Mouse (Mus musculus): Measurements from ENCODE around the gene Lsamp. TPM values are rescaled to one million over a fixed set of nuclear protein-coding genes. Genes with fewer than 3 reads are reported as not detected.

Gene Lsamp
- polyA plus RNA-seq, 1 experiment from 2014 or later, result 1.5 TPM

DNA sequence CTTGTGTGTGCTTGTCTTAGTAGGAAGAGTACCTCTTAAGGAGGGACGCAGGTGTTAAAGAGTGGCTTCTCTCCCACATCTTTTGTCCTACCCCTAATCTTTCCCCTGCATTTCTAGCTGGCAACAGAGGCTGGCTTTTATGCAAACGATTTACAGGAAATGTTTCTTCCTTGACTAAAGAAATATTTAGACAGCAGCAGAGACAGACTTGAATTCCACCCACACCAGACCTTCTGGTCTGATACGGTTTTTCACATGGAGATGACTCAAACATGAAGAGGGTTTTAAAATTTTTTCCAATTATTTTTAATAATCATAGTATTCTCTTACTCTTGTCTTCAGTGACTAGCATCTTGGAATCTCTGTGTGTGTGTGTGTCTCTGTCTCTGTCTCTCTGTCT lies 1333.8 kb downstream of the Lsamp start:
- TF ChIP-seq CTCF (IDR thresholded peaks at IDR 0.05; ENCODE audit: low read depth), result no peak
- Histone ChIP-seq H3K9me3 (ENCODE audit: control insufficient read depth) (no peaks in the 10 kb centered on the region), H3K36me3 (ENCODE audit: control insufficient read depth, insufficient read depth) (no peaks in the 10 kb centered on the region), H3K4me2 (replicated peaks; ENCODE audit: low read depth) (no peak overlapping the region), H3K9ac (ENCODE audit: low read depth, low read length) (no peak overlapping the region), H3K27ac (ENCODE audit: low read depth, low read length) (no peak overlapping the region), H3K4me1 (replicated peaks; ENCODE audit: control insufficient read depth, insufficient read depth, low read length) (no peaks in the 10 kb centered on the region), H3K4me3 (ENCODE audit: low read depth, low read length) (no peak overlapping the region), H3K27me3 (replicated peaks; ENCODE audit: control insufficient read depth, insufficient read depth, low read length) (no peaks in the 10 kb centered on the region)
- 59% methylated on average over 3 of the region's 3 CpGs for WGBS
- ATAC-seq, result no peak

DNA sequence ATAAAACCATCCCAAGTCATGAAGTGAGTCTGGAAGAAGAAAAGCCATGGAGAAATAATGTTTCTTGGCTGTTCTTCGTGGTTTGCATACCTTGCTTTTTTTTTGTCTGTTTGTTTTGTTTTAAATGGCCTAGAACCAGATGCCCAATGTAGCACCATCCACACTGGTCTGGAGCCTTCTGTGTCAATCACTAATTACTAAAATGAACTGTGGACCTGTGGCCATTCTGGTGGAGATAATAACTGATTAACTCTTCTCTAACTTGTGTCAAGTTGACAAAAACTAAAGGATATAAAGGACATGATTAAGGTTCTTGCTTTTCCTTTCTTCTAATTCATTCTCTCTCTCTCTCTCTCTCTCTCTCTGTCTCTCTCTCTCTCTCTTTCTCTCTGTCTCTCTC lies 1359.3 kb downstream of the Lsamp start:
- 76% methylated on average over 1 of the region's 1 CpGs for WGBS
- Histone ChIP-seq H3K4me1 (replicated peaks; ENCODE audit: control insufficient read depth, insufficient read depth, low read length) (no peaks in the 10 kb centered on the region), H3K9me3 (ENCODE audit: control insufficient read depth) (no peaks in the 10 kb centered on the region), H3K36me3 (ENCODE audit: control insufficient read depth, insufficient read depth) (no peaks in the 10 kb centered on the region), H3K9ac (ENCODE audit: low read depth, low read length) (no peak overlapping the region), H3K4me2 (replicated peaks; ENCODE audit: low read depth) (no peak overlapping the region), H3K4me3 (ENCODE audit: low read depth, low read length) (no peak overlapping the region), H3K27ac (ENCODE audit: low read depth, low read length) (no peak overlapping the region), H3K27me3 (replicated peaks; ENCODE audit: control insufficient read depth, insufficient read depth, low read length) (no peaks in the 10 kb centered on the region)
- ATAC-seq, result no peak
- no peak for TF ChIP-seq CTCF (IDR thresholded peaks at IDR 0.05; ENCODE audit: low read depth)

DNA sequence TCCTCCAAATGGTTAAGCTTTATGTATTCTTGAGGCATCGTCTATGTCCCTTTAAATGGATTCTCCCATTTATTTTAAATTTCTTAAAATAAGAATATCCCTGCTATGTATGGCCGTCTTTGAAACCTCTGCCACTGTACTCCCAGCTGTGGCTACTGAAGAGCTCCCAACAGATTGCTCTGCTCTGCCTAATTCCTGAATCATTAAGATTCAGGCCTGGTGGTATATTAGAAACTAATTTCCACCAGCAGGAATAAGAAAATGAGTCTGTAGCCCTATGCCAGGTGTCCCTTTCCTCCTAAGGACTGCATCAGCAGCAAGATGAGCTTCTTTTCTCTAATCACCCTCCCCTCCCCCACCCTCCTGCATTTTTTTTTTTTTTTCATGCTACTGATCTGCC lies 1381.0 kb downstream of the Lsamp start:
- WGBS, result 85% methylated on average over 2 of the region's 2 CpGs
- no peak overlapping the region for H3K4me2 ChIP-seq (replicated peaks; ENCODE audit: low read depth)
- no peak for ATAC-seq
- H3K9me3 ChIP-seq (ENCODE audit: control insufficient read depth), result no peaks in the 10 kb centered on the region
- no peak overlapping the region for H3K9ac ChIP-seq (ENCODE audit: low read depth, low read length)
- H3K4me3 ChIP-seq (ENCODE audit: low read depth, low read length), result no peak overlapping the region
- no peak for TF ChIP-seq CTCF (IDR thresholded peaks at IDR 0.05; ENCODE audit: low read depth)
- H3K27me3 ChIP-seq (replicated peaks; ENCODE audit: control insufficient read depth, insufficient read depth, low read length), result no peaks in the 10 kb centered on the region
- H3K36me3 ChIP-seq (ENCODE audit: control insufficient read depth, insufficient read depth), result no peaks in the 10 kb centered on the region
- H3K4me1 ChIP-seq (replicated peaks; ENCODE audit: control insufficient read depth, insufficient read depth, low read length), result no peaks in the 10 kb centered on the region
- H3K27ac ChIP-seq (ENCODE audit: low read depth, low read length), result no peak overlapping the region

DNA sequence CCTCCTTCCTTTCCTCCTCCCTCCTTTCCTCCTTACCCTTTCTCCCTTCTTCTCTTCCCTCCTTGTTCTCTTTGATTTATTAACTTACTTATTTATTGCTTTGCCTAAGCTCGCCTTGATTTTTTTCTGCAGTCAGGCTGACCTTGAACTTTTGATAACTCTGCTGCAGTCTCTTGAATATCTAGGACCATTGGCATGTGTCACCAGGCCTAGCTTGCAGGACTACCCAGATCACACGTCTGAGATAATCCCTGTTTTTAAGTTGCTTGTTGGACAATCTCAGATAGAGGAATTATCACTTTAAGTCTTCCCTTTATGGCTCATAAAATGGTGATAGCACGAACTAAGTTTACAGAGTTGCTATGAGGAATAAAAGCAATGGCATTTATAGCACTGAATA lies 1399.5 kb downstream of the Lsamp start:
- H3K4me1 ChIP-seq (replicated peaks; ENCODE audit: control insufficient read depth, insufficient read depth, low read length), result no peaks in the 10 kb centered on the region
- no peak overlapping the region for H3K4me2 ChIP-seq (replicated peaks; ENCODE audit: low read depth)
- H3K27me3 ChIP-seq (replicated peaks; ENCODE audit: control insufficient read depth, insufficient read depth, low read length), result no peaks in the 10 kb centered on the region
- no peak for ATAC-seq
- WGBS, result 17% methylated on average over 3 of the region's 3 CpGs
- H3K36me3 ChIP-seq (ENCODE audit: control insufficient read depth, insufficient read depth), result no peaks in the 10 kb centered on the region
- H3K27ac ChIP-seq (ENCODE audit: low read depth, low read length), result no peak overlapping the region
- no peaks in the 10 kb centered on the region for H3K9me3 ChIP-seq (ENCODE audit: control insufficient read depth)
- TF ChIP-seq CTCF (IDR thresholded peaks at IDR 0.05; ENCODE audit: low read depth), result no peak
- no peak overlapping the region for H3K9ac ChIP-seq (ENCODE audit: low read depth, low read length)
- H3K4me3 ChIP-seq (ENCODE audit: low read depth, low read length), result no peak overlapping the region

DNA sequence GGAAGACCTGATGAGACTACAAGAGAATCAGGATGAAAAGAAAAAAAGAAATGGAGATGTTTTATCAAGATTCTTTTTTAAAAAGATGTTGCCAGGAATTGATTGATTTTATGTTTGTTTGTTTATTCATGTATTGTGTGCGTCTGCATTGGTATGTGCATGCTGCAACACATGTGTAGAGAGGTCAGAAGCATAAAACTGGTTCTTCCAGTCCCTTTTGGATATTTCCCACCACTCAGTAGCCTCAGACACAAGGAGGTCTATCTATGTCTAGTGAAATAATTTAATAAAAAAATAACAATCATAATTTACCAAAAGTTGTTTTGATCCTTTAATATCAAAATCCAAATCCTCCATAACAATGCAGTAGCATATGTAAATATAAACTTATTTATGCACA lies 1400.1 kb downstream of the Lsamp start:
- H3K4me2 ChIP-seq (replicated peaks; ENCODE audit: low read depth), result no peak overlapping the region
- H3K36me3 ChIP-seq (ENCODE audit: control insufficient read depth, insufficient read depth), result no peaks in the 10 kb centered on the region
- H3K27ac ChIP-seq (ENCODE audit: low read depth, low read length), result no peak overlapping the region
- no peak overlapping the region for H3K4me3 ChIP-seq (ENCODE audit: low read depth, low read length)
- H3K9me3 ChIP-seq (ENCODE audit: control insufficient read depth), result no peaks in the 10 kb centered on the region
- no peak for TF ChIP-seq CTCF (IDR thresholded peaks at IDR 0.05; ENCODE audit: low read depth)
- no peak overlapping the region for H3K9ac ChIP-seq (ENCODE audit: low read depth, low read length)
- 79% methylated on average over 1 of the region's 1 CpGs for WGBS
- no peaks in the 10 kb centered on the region for H3K27me3 ChIP-seq (replicated peaks; ENCODE audit: control insufficient read depth, insufficient read depth, low read length)
- ATAC-seq, result no peak
- H3K4me1 ChIP-seq (replicated peaks; ENCODE audit: control insufficient read depth, insufficient read depth, low read length), result no peaks in the 10 kb centered on the region

DNA sequence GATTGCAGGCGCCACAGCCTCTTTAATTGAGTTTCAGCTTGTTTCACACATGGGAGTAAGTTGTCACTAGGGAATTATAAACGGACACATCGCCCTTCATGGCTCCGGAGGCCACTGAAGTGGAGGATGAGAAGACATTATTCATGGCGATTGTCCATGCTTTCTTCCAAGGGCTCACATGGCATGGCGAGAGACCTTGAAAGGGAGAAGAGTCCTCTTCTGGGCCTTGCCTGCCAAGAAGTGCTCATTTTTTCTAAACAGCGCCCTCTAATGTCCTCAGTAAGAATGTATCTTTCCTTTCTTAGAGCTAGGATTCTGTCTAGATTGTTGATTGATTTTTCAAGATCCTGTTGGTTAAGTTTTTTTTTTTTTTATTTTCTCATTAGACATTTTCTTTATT lies 1424.7 kb downstream of the Lsamp start:
- H3K27ac ChIP-seq (ENCODE audit: low read depth, low read length), result no peak overlapping the region
- H3K4me2 ChIP-seq (replicated peaks; ENCODE audit: low read depth), result no peak overlapping the region
- no peak for ATAC-seq
- WGBS, result 56% methylated on average over 7 of the region's 7 CpGs
- H3K9ac ChIP-seq (ENCODE audit: low read depth, low read length), result no peak overlapping the region
- H3K27me3 ChIP-seq (replicated peaks; ENCODE audit: control insufficient read depth, insufficient read depth, low read length), result no peaks in the 10 kb centered on the region
- H3K9me3 ChIP-seq (ENCODE audit: control insufficient read depth), result no peaks in the 10 kb centered on the region
- no peak overlapping the region for H3K4me3 ChIP-seq (ENCODE audit: low read depth, low read length)
- no peaks in the 10 kb centered on the region for H3K36me3 ChIP-seq (ENCODE audit: control insufficient read depth, insufficient read depth)
- H3K4me1 ChIP-seq (replicated peaks; ENCODE audit: control insufficient read depth, insufficient read depth, low read length), result no peaks in the 10 kb centered on the region
- 0 out of 2 replicates have a peak, but pooled peaks have one; percentile 8 for TF ChIP-seq CTCF (IDR thresholded peaks at IDR 0.05; ENCODE audit: low read depth)

DNA sequence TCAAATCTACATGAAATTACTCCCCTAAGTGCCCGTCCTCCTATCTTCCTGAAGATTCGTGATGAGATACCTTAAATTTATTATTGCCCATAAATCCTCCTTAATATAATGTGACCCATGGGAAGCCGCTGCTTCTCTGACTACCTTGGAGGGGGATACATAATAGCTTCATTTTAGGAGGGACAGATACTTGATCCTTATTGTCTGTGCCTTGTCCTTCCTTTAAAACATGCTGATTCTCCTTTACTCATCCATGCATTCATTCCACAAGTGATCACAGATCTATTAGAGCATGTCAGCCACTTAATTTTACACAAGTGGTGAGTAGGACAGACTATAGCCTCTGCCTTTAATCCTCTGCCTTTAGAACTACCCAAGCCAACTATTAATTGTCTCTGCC lies 1426.5 kb downstream of the Lsamp start:
- no peak for ATAC-seq
- no peak overlapping the region for H3K27ac ChIP-seq (ENCODE audit: low read depth, low read length)
- no peak overlapping the region for H3K4me3 ChIP-seq (ENCODE audit: low read depth, low read length)
- no peaks in the 10 kb centered on the region for H3K36me3 ChIP-seq (ENCODE audit: control insufficient read depth, insufficient read depth)
- H3K9ac ChIP-seq (ENCODE audit: low read depth, low read length), result no peak overlapping the region
- no peaks in the 10 kb centered on the region for H3K27me3 ChIP-seq (replicated peaks; ENCODE audit: control insufficient read depth, insufficient read depth, low read length)
- H3K4me2 ChIP-seq (replicated peaks; ENCODE audit: low read depth), result no peak overlapping the region
- H3K4me1 ChIP-seq (replicated peaks; ENCODE audit: control insufficient read depth, insufficient read depth, low read length), result no peaks in the 10 kb centered on the region
- no peaks in the 10 kb centered on the region for H3K9me3 ChIP-seq (ENCODE audit: control insufficient read depth)
- no peak for TF ChIP-seq CTCF (IDR thresholded peaks at IDR 0.05; ENCODE audit: low read depth)
- WGBS, result 75% methylated on average over 3 of the region's 3 CpGs
